Mouse (Mus musculus): ENCODE results near the gene Tac4.
A peak's percentile ranks its signal among the peaks of the same experiment; 100 is the strongest.

The Tac4 gene

DNA sequence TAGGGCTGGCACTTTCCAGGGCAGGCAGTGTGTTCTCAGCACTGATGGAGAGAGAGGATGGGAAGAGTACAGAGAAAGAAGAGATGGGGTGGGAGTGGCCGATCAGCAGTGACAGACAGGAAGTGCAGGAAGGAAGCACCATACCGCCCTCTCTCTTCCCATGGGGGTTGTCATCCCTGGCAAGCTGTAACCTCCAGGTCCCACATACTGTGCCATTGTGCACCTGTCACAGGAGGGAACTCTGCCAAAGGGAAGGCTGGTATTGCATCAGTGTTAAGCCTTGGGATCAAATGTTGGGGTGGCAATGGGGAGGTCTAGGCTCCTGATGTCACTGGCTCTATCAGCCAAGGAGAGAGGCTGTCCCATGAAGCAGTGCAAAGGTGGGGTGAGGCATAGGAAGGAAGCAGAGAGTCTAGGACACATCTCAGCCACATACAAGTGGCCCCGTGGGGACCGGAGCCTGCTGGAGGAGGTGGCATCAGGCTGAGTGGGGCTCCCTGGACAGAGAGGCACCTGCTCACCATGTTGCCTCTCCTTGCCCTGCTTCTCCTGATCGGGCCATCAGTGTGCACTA lies at the start of gene Tac4:
Gene Tac4 (plus strand): TSS at position 352 of the 574 bp plus-strand sequence.
- DNase-seq (ENCODE audit: low spot score), result no peak

DNA sequence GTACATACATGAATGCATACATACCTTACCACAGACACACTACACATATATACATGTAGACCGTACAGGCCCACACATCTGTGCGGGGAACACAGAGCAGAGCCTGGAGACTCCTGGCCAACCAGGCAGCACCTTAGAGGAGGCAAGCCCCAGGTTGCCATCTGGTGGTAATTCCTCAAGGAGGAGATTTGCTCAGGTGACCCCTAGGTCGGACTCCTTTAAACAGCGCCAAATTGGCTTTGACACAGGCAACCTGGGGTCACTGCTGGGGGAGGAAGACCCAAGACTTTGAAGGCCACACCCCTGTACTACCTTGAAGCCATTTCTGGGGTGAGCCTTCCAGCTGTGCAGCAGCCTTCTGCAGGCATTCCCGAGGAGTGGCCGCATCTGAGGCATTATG lies 47.7 kb upstream of the Tac4 start:
- no peak for DNase-seq (ENCODE audit: low spot score)

DNA sequence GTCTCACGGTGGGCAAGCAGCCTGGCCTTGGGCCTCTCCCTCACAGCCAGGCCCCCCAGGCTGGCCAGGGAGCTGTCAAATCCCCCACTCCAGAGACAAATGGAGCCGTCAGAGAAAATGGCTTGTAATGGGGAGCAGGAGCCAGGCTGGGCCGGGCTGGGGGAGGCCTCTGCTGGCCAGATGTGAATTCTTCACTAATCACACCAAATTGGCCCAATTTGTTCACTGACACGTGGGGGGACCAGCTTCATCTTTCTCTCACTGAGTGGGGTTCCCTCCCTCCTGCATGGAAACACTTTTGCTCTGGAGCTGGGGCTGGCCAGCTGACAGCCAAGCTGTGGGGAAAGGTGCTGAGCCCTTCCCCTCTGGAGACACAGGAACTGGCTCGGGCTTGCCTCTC lies 47.0 kb upstream of the Tac4 start:
- no peak for DNase-seq (ENCODE audit: low spot score)

DNA sequence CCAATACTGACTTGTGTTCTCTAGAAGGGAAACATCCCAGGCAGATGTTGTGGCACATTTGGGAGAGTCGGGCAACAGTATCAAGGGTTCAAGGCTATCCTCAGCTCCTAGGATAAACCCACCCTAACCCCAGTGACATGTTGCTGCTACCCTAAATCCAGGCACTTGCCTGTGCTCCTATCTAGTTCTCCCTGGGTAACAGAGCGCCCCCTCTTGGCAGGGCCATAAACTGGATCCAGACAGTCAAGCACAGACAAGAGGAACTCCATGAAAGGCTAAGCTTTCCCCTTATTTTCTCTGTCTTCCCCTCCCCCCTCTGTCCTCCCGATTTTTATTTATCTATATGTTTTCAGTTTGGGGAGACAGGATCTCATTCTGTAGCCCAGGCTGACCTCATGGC lies 45.1 kb upstream of the Tac4 start:
- no peak for DNase-seq (ENCODE audit: low spot score)

DNA sequence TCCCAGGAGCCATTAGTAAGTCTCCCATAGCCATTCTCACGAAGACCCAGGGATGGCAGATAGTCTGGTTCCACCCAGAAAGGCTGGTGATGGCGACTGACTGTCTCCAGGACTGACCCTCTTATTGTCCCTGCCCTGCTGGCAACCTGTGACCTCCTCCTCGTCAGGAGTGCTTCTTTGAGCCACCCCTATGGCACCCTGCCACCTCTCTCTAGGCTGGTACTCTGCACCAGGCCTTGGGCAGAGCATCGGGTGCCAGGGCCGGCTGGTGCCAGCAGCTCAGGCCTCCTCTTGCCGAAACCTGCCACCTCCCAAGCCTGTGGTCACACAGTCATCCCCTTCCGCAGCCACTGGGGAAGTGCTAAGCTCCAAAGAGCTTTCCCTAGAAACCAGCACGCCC lies 42.2 kb upstream of the Tac4 start:
- no peak for DNase-seq (ENCODE audit: low spot score)

DNA sequence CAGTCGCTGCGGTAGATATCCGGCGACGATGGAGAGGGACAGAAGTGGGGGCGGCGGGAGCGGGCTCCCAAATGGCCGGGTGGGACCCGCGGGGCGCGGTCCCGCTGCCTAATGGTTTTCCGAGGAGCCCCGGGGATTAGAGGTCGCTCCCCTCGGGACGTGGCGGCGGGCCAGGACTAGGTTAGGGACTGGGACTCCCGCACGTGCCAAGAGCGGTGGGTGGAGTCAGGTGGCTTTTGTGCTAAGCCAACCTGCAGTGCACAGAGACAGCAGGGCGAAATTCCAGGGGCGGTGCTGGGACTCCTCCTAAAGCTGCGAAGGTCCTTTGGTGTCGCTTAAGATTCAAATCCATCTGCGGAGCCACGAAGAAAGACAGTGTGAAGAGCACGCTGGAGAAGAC lies 37.9 kb upstream of the Tac4 start:
- no peak for DNase-seq (ENCODE audit: low spot score)

DNA sequence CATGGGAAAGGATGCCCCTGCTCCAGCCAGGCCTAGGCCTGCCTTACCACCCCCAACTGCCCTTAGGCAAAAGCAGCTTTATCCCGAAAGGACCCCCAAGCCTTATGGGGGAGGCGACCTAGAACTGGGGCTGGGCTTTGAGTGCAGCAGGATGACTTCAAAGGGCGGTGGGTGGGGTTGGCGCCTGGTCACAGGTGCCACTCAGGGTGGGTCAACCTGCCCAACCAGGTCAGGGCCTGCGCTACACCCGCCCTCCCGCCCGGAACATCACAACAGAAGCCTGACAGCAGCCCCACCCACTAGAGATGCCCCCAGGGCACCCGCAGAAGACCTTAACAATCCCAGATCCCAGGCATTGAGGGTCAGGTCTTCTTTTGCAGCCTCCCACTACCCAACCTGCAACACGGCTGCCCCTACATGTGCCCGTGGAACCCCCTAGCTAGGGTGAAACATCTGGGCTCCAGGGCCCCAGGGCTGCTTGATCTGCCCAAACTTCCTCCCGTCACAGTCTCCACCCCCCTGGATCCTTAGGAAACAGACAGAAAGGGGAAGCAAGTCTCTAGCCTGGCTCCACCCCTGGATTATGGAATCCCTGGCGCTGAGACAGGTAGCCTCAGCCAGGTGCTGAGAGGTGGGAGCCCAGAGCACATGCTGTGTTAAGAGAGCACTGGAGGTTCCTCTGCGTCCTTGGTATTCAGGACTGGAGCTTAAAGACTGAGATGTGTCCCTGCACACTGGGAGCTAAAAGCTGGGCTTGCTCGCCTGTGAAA lies 37.0 kb upstream of the Tac4 start:
- DNase-seq (ENCODE audit: low spot score), result no peak

DNA sequence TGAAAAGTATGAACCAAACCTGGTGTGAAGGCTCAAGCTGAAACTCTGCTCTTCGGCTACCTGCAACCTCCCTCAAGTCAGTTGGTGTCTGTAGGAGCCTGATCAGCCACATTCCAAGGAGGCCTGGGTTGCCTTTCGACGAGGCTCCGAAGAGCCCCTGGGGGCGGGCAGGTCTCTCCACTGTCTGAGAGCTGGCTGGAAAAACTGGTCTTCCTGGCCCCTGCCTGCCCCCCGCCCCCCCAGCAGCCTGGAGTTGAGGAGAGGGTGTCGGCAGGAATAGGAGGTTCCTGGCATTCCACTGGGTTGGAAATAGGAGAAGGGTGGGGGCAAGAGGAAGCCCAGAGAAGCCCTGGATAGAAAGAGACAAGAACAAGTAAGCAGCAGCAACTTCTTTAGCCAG lies 35.9 kb upstream of the Tac4 start:
- DNase-seq (ENCODE audit: low spot score), result no peak

DNA sequence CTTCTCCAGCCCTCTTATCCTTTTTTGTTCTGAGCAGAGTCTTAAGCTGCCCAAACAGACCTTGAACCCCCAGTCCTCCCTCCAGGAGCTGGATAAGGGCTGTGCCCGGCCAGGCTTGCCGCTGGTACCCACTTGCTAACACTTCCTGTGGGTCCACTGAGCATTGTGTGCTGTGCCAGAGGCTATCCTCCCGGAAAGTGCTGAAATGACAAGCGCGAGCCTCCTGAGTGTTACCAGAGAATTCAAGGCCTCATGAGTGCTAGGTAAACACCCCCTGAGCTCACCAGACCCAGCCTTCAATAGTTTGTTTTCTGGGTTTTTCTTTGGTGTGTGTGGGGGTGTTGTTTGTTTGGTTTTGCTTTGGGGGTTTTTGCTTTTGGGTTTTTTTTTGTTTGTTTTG lies 33.9 kb upstream of the Tac4 start:
- no peak for DNase-seq (ENCODE audit: low spot score)

DNA sequence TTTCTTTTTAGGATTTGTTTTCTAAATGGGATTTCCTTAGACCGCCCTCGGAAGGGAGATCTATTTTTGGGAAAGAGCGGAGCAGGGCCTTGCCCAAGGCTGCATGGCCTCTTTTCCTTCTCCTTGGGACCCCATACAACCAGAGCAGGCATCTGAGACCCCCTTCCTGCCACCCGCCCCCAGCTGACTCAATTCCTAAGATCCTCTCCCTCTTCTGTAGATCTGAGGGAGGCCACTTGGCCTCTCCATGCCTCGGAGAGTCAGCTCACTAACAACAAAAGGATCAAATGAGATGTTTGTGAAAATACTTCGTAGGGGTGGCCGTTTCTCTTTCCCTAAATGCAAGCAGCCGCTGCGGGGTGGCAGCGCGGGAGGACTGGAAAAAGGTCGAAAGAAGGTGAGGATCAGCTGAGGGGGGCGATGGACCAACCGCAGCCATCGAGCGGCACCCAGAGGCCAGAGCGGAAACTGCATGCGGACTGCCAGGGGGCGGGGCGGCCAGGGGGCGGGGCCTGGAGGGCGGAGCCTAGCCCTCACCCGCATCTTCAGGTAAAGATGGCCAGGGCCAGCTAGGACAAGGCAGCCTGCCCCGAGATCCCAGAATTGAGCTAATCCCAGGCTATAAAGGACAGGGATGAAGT lies 29.5 kb upstream of the Tac4 start:
- peak; percentile 55 for DNase-seq (ENCODE audit: low spot score)

DNA sequence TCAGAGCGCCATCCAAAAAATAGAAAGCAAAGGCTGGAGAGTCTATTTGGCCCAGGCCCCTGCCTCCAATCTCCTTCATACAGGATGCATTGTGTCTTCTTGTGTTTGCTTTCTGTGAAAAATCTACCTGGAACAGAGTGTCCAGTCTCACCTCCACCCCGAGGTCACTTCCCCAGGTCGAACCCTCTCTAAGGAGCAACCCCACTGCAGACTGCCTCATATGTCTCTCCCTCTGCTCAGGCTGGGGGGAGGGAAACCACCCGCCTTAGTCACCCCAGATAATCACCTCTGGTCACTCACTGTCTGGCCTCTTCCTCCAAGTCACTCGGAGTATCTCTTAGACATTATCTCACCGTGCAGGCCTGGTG lies 29.0 kb upstream of the Tac4 start:
- no peak for DNase-seq (ENCODE audit: low spot score)

DNA sequence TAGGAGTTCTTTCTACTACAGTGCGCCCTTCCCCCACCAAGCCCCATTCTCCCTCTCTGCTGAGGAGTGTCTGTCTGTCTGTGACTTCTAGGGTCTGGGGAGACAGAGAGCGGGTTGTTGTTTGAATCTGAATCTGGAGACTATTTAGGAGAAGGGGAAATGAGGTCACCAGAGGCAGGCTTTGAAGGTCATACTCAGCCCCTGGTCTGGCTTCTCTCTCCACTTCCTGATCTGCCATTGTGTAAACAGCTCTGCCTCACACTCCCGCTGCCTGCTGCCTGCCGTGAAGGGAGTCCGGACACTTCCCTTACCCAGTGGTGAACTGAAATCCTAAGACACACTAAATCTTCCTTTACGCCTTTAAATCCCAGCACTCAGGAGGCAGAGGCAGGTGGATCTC lies 22.9 kb upstream of the Tac4 start:
- no peak for DNase-seq (ENCODE audit: low spot score)

DNA sequence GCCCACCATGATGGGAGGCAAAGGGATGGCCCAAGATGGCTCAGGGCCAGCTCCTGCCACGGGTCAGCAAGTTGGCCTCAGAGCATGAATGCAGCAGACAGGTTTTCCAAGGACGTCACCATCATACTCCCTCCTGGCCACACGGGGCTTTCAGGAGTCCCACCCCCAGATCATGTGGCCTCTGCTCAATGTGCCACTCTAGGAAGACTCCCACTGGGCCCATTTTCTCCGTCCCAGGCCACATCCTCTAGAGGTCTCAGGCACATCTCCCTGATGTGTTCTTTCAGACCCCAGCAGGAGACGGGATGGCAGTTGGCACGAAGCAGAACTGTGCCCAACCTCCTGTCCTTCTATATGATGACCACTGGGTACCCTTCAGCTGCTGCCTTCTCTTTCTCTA lies 18.7 kb upstream of the Tac4 start:
- no peak for DNase-seq (ENCODE audit: low spot score)

DNA sequence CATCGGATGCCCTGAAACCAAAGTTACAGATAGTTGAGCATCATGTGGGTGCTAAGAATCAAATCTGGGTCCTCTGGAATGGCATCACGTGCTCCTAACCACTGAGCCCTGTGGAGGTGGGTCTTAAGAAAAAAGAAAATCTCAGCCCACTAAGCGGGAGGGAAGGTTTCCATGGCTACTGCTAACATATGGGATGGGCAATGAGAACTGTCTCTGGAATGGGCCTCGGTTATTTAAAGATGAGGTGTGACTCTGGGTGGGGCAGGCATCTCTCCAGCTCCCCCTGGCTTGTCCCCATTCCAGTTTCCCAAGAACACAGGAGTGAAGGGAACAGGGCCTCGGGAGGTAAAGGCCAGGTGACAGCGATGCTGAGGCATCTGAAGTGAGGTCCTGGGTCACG lies 15.9 kb upstream of the Tac4 start:
- no peak for DNase-seq (ENCODE audit: low spot score)

DNA sequence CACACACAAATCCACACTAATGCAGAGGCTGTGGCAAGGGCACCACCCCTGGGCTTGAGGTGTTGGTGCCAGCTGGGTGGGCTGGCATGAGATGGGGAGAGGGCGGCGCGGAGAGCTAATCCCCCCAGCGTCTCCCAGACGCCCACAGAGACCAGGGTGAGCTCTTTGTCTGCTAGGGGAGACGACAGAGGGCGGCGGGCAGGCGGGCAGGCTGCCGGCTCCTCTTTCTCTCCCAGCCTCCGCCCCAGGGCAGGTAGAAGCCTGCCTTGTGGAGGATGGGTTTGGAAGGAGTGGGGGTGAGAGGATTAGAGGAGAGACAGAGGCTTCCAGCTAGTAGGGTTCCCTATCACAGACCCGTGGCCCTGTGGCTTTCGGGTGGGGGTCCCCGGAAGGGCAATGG lies 14.3 kb upstream of the Tac4 start:
- no peak for DNase-seq (ENCODE audit: low spot score)

DNA sequence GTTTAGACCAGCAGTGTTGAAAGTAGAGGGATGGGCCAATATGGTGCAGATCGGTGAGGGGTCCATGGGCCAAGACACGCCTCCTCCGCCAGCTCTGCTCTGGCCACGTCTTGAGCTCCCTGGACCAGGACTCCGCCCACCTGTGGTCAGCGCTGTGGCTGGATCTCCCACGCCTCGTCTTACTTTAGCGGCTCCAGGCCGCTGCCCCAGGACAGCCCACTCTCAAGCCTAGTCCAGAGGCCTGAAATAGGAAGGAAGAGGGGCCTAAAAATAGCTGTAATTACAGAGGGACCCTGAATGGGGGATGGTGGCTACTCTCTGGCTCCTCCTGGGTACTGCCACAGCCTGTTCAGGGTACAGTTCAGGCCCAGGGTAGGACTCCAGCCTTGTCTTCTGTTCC lies 11.2 kb upstream of the Tac4 start:
- no peak for DNase-seq (ENCODE audit: low spot score)

DNA sequence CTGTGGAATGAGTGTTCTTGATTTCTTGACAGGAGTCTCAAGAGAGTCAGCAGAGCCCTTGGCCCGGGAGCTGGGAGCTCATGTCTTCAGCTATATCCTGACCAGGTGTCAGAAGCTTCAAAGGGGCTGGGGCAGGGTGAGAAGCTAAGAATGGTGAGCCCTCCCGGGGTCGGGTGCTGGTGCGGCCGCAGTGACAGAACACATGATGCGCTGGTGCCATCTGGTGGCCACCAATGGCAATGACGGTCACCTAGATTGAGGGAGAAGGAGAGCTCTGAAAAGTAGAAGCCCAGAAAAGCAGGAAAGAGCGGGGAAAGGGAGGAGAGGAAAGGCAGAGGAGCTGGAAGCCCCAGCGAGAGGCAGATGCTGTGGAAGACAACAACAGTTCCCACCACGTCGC lies 10.0 kb upstream of the Tac4 start:
- no peak for DNase-seq (ENCODE audit: low spot score)

DNA sequence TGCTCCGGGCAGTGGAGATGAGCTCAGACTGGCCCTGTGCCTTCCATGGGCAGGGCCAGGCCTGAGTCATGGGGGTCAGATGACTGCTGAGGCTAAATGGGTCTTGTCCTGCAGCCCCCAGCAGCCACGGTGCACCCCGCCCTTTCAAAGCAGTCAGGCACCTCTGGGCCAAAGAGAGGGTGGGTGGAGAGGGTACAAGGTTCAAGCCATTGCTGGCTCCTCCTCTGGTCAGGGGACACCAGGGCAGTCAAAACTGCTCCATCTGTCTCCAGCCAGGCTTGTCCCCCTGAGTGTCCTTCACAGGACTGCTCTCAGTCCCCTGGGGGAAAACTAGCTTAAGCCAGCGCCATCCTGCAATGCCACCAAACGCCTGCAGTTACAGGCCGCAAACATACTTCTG lies 9.2 kb upstream of the Tac4 start:
- no peak for DNase-seq (ENCODE audit: low spot score)

DNA sequence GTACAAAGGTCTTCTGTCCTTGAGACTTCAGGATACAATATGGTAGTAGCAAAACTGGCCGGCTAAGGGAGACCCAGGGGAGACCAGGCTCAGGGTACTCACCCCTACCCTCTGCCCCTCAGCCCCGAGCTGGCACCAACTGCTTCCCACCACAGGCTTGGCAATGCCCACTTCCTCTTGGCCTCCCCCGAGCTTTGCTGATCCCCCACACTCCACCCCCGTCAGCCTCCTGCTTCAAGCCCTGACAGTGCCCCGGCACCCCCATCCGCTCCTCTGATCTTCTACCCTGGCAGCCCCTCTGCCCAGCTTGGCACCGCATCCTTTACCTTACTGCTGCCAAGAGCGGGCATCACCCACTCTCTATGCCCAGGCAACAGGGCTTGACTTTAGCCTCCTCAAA lies 7.2 kb upstream of the Tac4 start:
- no peak for DNase-seq (ENCODE audit: low spot score)

DNA sequence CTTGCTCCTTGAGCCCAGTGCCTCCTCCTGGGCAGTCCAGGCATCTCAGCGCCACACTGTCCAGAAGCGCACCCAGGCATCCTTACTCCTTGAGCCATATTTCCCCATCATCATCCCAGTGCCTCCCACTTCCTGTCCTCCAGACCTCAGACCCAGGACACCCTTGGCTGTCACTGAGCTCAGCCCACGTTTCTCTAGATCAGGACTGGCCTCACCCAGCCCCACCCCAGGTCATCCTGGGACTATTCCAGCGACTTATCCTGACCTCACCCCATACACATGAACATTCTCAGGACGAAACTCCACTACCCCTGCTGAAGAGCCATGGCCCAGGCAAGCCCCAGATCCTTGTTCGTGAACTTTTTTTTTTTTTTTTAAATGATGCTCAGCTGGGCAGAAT lies 5.6 kb upstream of the Tac4 start:
- no peak for DNase-seq (ENCODE audit: low spot score)

DNA sequence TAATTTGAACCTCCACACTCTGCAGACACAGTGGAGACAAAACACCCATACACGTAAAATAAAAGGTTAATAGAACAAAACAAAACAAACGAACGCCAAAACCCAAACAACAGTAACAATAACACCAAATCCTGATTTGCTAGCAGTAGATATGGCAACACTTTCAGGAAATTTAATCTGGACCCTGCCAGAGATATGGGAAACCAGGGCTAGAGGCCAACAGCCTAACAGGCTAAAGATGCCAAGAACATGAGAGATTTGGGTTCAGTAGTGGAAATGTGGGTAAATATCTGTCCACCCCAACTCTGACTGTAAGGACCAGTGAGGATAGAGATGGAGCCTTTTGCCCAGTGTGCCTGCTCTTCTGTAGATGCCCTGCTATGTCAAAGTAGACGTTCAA lies 3.4 kb upstream of the Tac4 start:
- no peak for DNase-seq (ENCODE audit: low spot score)

DNA sequence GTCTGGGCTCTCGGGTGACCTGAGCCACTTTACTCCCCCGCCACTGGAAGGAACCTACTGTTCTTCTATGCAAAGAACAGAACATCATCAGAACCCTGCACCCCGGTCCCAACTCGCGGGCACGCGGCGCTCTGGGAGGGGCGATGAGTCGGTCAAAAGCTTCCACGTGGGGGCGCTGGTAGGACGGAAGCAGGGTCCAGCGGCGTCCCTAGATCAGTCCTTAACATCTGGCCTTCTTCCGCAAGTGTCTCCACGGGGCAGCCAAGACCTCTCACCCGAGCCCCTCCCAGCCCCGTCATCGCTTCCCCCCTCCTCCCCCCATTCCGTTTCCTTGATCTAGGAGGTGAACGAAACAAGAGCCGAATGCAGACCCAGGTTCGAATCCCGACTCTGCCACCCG lies 2.8 kb upstream of the Tac4 start:
- peak; percentile 61 for DNase-seq (ENCODE audit: low spot score)

DNA sequence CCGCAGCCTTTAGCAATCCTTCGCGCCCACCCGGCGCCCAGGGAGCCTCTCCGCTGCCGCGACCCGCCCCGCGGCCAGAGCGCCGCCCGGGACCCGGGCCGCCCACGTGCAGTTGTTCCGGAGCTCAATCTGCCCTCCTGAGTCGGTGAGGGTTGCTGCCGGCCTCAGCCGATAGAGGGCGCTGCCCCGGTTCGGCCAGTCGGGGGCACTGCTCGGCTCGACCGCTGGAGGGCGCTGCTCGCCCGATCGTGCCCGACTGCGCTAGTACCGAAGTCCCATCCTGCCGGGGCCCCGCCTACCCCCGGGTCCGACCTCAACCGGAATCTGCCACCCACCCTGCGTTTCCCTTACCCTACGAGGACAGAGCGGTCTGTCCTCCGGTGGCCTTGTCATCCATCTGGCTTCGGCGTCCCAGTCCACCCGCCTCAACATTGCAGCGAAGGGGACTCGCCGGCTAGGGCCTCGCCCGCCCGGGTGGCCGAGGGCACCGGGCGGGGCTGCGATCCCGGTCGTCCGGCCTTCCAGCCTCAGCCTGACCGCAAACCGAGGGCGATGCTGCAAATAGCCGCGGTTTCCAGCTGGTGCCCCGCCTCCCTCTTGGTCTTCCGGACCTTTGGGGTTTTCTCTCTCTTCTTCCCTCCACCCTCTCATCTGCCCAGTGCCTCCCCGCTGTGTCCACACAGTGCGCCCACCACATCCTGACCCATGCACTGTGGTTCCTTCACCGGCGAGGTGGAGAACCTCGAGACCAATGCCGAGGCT lies 2.1 kb upstream of the Tac4 start:
- peak; percentile 74 for DNase-seq (ENCODE audit: low spot score)

Data from urinary bladder, postnatal 10 days (tissue).